Mouse (Mus musculus): ENCODE data around the gene Gm13539. TPM values are rescaled to one million over a fixed set of nuclear protein-coding genes. Genes with fewer than 3 reads are reported as not detected.
"Not testable (repeated sequence)": the region's sequence is repeated elsewhere in the genome, so short reads cannot be mapped to it uniquely, and the experiment has no call there.

The Gm13539 gene
- polyA plus RNA-seq (2014; fragmentation: Nextera tagmentation; extraction: Ambion mirVana), result not detected in 2 replicates

DNA sequence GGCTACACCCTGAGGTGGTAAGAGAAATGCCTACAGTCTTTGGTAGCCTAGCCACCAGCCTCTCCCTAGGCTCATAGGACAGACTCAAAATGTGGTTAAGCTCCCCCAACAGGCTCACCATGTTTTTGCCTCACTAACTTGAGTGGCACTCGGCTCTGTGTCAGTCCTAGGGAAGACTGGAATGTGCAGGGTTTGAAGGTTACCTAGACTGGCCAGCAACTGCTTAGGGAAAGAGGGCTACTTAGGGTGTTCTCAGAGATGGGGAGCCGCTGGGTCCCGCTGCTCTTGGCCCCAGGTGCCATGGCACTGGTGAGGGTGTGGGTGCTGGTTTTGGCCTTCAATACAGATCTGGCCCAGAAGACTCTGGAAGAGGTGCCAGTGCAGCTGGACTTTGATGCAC lies at the start of gene Gm13539:
TSS of gene Gm13539 (plus strand) at position 301 of the 400 bp plus-strand sequence.
- no peak within 1 kb of the TSS for H3K9ac ChIP-seq (replicated peaks; ENCODE audit: low read depth, low read length)
- H3K4me3 ChIP-seq (ENCODE audit: low read depth, low read length), result no peak within 1 kb of the TSS
- no peak within 1 kb of the TSS for H3K4me2 ChIP-seq (ENCODE audit: low read depth, low read length)
- no peak for ATAC-seq (ENCODE audit: low read depth)
- no peaks in the 10 kb centered on the region for H3K27me3 ChIP-seq (ENCODE audit: control insufficient read depth, insufficient read depth, low read length)
- no peaks in the 10 kb centered on the region for H3K36me3 ChIP-seq (ENCODE audit: control insufficient read depth, insufficient read depth, low read length)
- WGBS, result 91% methylated on average over 3 of the region's 3 CpGs
- no peak within 1 kb of the TSS for H3K27ac ChIP-seq (ENCODE audit: low read depth, low read length)
- H3K9me3 ChIP-seq (ENCODE audit: control insufficient read depth, low read length), result no peaks in the 10 kb centered on the region
- no peaks in the 10 kb centered on the region for H3K4me1 ChIP-seq (ENCODE audit: control insufficient read depth, insufficient read depth, low read length)

DNA sequence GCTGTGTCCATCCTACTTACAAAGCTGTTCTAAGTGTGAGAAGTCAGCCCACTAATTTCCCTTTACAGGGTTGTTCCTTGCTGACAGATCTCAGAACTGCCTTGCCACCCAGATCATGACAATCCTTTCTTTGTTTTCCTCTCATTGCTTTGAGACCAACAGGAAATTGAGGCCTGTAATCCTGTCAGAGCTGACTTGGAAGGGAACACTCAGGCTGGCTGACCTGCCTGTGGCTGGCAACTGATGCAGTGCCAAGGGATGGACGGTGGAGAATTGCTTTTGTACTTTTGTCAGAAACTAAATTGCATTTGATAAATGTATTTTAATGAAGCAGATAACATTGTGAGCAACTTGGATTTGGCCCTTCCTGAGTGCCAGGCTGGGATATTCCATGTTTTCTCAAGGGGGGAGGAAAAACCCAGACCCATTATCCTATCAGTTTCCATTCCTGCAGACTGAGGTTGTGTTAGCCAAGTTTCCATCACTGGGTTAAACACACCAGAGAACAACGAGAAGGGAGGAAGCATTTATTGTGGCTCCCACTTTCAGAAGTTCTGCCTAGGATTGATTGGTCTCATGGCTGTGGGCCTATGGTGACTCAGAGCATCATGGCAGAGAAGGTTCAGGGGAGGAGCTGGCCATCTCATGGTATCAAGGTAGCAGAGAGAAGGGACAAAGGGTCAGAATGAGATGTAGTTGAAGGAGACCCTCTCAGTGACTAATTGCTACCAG lies 48.7 kb upstream of the Gm13539 start:
- no peak overlapping the region for H3K27ac ChIP-seq (ENCODE audit: low read depth, low read length)
- 50% methylated on average over 2 of the region's 2 CpGs for WGBS
- no peaks in the 10 kb centered on the region for H3K27me3 ChIP-seq (ENCODE audit: control insufficient read depth, insufficient read depth, low read length)
- H3K9ac ChIP-seq (replicated peaks; ENCODE audit: low read depth, low read length), result no peak overlapping the region
- no peaks in the 10 kb centered on the region for H3K36me3 ChIP-seq (ENCODE audit: control insufficient read depth, insufficient read depth, low read length)
- no peak overlapping the region for H3K4me3 ChIP-seq (ENCODE audit: low read depth, low read length)
- no peak overlapping the region for H3K4me2 ChIP-seq (ENCODE audit: low read depth, low read length)
- no peaks in the 10 kb centered on the region for H3K9me3 ChIP-seq (ENCODE audit: control insufficient read depth, low read length)
- no peaks in the 10 kb centered on the region for H3K4me1 ChIP-seq (ENCODE audit: control insufficient read depth, insufficient read depth, low read length)
- no peak for ATAC-seq (ENCODE audit: low read depth)

DNA sequence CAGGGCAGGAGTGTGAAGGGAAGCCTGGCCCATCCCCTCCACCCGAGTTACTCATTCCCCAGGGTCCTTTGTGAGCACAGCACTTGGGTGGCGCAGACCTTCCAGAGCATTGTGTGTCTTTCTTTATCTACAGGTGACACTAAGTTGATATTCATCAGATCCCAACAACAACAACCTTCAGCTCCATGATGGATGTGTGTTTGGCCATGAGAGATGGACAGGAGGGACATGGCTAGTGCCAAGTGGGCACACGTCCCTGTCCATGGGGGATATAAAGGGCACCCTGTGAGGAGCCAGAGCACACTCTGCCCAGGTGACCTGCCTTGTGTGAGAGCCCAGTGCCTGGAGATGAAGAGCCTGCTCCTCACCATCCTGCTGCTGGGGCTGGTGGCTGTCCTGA lies 45.3 kb upstream of the Gm13539 start, which contains the start of gene Obp2b:
TSS of gene Obp2b (plus strand) at position 301 of the 400 bp plus-strand sequence.
- H3K4me2 ChIP-seq (ENCODE audit: low read depth, low read length); H3K9me3 ChIP-seq (ENCODE audit: control insufficient read depth, low read length); H3K27me3 ChIP-seq (ENCODE audit: control insufficient read depth, insufficient read depth, low read length); H3K36me3 ChIP-seq (ENCODE audit: control insufficient read depth, insufficient read depth, low read length); H3K9ac ChIP-seq (replicated peaks; ENCODE audit: low read depth, low read length); H3K4me1 ChIP-seq (ENCODE audit: control insufficient read depth, insufficient read depth, low read length); H3K4me3 ChIP-seq (ENCODE audit: low read depth, low read length); H3K27ac ChIP-seq (ENCODE audit: low read depth, low read length); ATAC-seq (ENCODE audit: low read depth): not testable (repeated sequence)
- WGBS, result 93% methylated on average over 3 of the region's 3 CpGs

DNA sequence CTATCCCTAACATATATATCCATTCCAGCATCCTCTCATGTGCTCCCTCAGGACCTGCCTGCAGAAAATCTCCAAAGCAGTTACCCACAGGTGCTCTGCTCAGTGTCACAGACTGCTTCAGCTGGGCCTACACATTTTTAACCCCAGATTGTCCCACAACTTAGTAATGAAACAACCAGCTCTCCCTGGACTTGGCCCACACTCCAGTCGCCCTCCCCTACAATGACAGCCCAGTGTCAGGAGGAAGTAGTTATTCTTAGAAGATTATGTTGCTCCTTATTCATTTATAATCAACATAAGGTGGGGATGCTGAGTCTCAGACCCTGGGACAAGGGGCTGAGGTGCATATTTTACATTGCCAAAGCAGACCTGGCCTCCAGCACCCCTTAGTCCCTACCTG lies 40.4 kb upstream of the Gm13539 start:
- no peak for ATAC-seq (ENCODE audit: low read depth)
- H3K9ac ChIP-seq (replicated peaks; ENCODE audit: low read depth, low read length), result no peak overlapping the region

DNA sequence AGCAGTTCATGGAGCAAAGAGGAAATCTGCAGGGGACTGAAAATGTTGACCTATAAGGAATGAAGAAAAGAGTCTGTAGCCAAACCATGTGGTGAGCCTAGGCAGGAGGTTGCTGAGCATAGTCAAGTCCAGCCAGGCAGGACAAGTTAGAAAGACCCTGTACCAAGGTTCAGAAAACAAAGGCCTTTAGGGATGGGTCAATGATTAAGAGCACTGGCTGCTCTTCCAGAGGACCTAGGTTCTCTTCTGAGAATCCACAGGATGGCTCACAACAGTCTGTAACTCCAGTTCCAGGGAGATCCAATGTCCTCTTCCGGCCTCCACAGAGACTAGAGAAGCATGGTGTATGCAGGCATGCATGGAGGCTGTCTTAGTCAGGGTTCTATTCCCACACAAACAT lies 27.9 kb upstream of the Gm13539 start:
- Histone ChIP-seq H3K4me2 (ENCODE audit: low read depth, low read length) (no peak overlapping the region), H3K9ac (replicated peaks; ENCODE audit: low read depth, low read length) (no peak overlapping the region), H3K9me3 (ENCODE audit: control insufficient read depth, low read length) (no peaks in the 10 kb centered on the region; the same call in 1 of the 2 replicates), H3K27me3 (ENCODE audit: control insufficient read depth, insufficient read depth, low read length) (no peaks in the 10 kb centered on the region), H3K4me3 (ENCODE audit: low read depth, low read length) (no peak overlapping the region), H3K4me1 (ENCODE audit: control insufficient read depth, insufficient read depth, low read length) (no peaks in the 10 kb centered on the region), H3K27ac (ENCODE audit: low read depth, low read length) (no peak overlapping the region), H3K36me3 (ENCODE audit: control insufficient read depth, insufficient read depth, low read length) (no peaks in the 10 kb centered on the region)
- WGBS, result 96% methylated on average over 1 of the region's 1 CpGs
- ATAC-seq (ENCODE audit: low read depth), result no peak

More for the DNA sequence above, 40.4 kb upstream of the Gm13539 start:
- 68% methylated on average over 1 of the region's 1 CpGs for WGBS
- no peak overlapping the region for H3K4me2 ChIP-seq (ENCODE audit: low read depth, low read length)
- H3K9me3 ChIP-seq (ENCODE audit: control insufficient read depth, low read length), result no peaks in the 10 kb centered on the region
- no peak overlapping the region for H3K4me3 ChIP-seq (ENCODE audit: low read depth, low read length)
- H3K27ac ChIP-seq (ENCODE audit: low read depth, low read length), result no peak overlapping the region
- H3K4me1 ChIP-seq (ENCODE audit: control insufficient read depth, insufficient read depth, low read length), result no peaks in the 10 kb centered on the region
- H3K36me3 ChIP-seq (ENCODE audit: control insufficient read depth, insufficient read depth, low read length), result no peaks in the 10 kb centered on the region
- no peaks in the 10 kb centered on the region for H3K27me3 ChIP-seq (ENCODE audit: control insufficient read depth, insufficient read depth, low read length)

DNA sequence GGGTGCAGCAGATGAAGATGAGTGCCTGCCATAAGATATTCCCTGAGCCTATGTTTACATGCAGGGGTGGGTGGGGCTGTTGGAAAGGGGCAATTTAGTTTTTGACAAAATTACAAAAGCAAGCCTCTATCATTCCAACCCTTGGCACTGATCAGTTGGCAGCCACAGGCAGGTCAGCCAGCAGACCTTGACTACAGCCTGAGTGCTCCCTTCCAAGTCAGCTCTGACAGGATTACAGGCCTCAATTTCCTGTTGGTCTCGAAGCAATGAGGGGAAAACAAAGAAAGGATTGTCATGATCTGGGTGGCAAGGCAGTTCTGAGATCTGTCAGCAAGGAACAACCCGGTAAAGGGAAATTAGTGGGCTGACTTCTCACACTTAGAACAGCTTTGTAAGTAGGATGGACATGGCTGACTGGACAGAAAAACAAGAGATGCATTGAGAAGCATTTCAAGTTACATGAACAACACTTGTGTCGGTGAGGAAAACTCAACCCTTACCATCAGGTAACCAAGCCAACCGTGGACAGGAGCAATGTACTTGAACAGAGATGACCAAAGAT lies 23.9 kb upstream of the Gm13539 start:
- H3K36me3 ChIP-seq (ENCODE audit: control insufficient read depth, insufficient read depth, low read length), result no peaks in the 10 kb centered on the region
- H3K27ac ChIP-seq (ENCODE audit: low read depth, low read length), result no peak overlapping the region
- WGBS, result 52% methylated on average over 4 of the region's 4 CpGs
- H3K4me3 ChIP-seq (ENCODE audit: low read depth, low read length), result no peak overlapping the region
- H3K9ac ChIP-seq (replicated peaks; ENCODE audit: low read depth, low read length), result no peak overlapping the region
- H3K4me2 ChIP-seq (ENCODE audit: low read depth, low read length), result no peak overlapping the region
- no peaks in the 10 kb centered on the region; the same call in 1 of the 2 replicates for H3K9me3 ChIP-seq (ENCODE audit: control insufficient read depth, low read length)
- H3K4me1 ChIP-seq (ENCODE audit: control insufficient read depth, insufficient read depth, low read length), result no peaks in the 10 kb centered on the region
- no peaks in the 10 kb centered on the region for H3K27me3 ChIP-seq (ENCODE audit: control insufficient read depth, insufficient read depth, low read length)
- ATAC-seq (ENCODE audit: low read depth), result no peak

DNA sequence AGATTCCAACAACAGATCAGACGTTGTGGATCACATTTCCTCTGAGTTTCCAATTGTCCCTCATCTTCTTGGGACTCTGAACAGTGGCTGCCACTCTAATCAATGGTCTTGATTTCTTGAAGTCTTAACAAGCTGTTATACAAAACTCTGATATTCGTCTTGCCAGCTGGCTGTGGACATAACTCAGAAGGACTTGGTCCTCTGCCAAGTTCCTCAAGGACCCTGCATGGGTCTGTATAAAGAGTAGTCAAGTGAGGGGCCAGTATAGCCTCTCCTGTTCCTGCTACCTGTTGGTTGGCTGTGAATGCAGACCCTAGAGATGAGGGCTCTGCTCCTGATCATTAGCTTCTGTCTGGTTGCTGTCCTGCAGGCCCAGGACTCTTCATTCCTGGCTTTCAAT lies 16.8 kb upstream of the Gm13539 start, which contains the start of gene Lcn3:
TSS of gene Lcn3 (plus strand) at position 301 of the 400 bp plus-strand sequence.
- Histone ChIP-seq H3K27ac (ENCODE audit: low read depth, low read length) (no peak within 1 kb of the TSS), H3K4me1 (ENCODE audit: control insufficient read depth, insufficient read depth, low read length) (no peaks in the 10 kb centered on the region), H3K9me3 (ENCODE audit: control insufficient read depth, low read length) (no peaks in the 10 kb centered on the region), H3K4me2 (ENCODE audit: low read depth, low read length) (no peak within 1 kb of the TSS), H3K27me3 (ENCODE audit: control insufficient read depth, insufficient read depth, low read length) (no peaks in the 10 kb centered on the region), H3K36me3 (ENCODE audit: control insufficient read depth, insufficient read depth, low read length) (no peaks in the 10 kb centered on the region), H3K9ac (replicated peaks; ENCODE audit: low read depth, low read length) (no peak within 1 kb of the TSS), H3K4me3 (ENCODE audit: low read depth, low read length) (no peak within 1 kb of the TSS)
- WGBS, result 57% methylated on average over 2 of the region's 2 CpGs
- no peak for ATAC-seq (ENCODE audit: low read depth)

DNA sequence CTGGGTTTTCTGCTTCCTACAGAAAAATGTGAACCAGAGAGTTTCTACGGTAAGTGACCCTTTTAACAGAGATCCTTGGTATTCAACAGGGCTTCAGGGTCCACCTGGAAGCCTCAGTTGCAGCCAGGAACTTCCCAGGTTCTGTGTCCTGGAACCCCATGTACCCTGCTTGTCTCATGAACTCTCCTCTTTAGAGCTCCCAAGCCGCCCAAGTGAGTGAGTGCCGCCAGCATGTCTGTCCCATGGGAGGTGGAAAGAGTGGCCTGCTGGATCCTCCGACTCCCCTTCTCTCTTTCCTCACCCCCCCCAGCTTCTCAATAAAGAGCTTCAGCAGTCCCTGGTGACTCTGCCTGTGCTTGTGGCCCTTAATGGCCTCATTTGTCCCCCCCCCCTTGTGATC lies 14.3 kb upstream of the Gm13539 start:
- Histone ChIP-seq H3K27ac (ENCODE audit: low read depth, low read length) (no peak overlapping the region), H3K36me3 (ENCODE audit: control insufficient read depth, insufficient read depth, low read length) (no peaks in the 10 kb centered on the region), H3K9me3 (ENCODE audit: control insufficient read depth, low read length) (no peaks in the 10 kb centered on the region), H3K4me2 (ENCODE audit: low read depth, low read length) (no peak overlapping the region), H3K4me1 (ENCODE audit: control insufficient read depth, insufficient read depth, low read length) (no peaks in the 10 kb centered on the region), H3K9ac (replicated peaks; ENCODE audit: low read depth, low read length) (no peak overlapping the region), H3K27me3 (ENCODE audit: control insufficient read depth, insufficient read depth, low read length) (no peaks in the 10 kb centered on the region), H3K4me3 (ENCODE audit: low read depth, low read length) (no peak overlapping the region)
- WGBS, result 83% methylated on average over 4 of the region's 4 CpGs
- ATAC-seq (ENCODE audit: low read depth), result no peak

DNA sequence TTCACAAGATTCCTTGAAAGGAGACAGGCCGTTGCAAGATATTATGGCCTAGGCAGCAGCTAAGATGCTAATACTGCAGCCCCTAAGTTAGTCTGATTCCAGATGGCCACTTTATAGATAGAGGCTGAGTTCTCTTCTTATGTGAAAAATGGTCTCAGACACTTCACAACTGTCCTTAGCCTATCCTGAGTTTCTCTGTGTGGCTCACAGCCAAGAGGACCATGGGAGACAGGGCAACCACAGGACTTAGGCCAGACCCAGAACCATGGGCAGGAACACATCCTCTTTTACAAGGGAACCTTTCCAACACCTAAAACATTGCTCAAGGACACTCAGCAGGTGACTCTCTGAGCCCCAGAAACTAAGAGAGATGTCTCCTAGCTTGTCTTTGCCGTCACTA lies 8.6 kb upstream of the Gm13539 start:
- Histone ChIP-seq H3K4me2 (ENCODE audit: low read depth, low read length) (no peak overlapping the region), H3K9ac (replicated peaks; ENCODE audit: low read depth, low read length) (no peak overlapping the region), H3K27ac (ENCODE audit: low read depth, low read length) (no peak overlapping the region), H3K36me3 (ENCODE audit: control insufficient read depth, insufficient read depth, low read length) (no peaks in the 10 kb centered on the region), H3K27me3 (ENCODE audit: control insufficient read depth, insufficient read depth, low read length) (no peaks in the 10 kb centered on the region), H3K9me3 (ENCODE audit: control insufficient read depth, low read length) (no peaks in the 10 kb centered on the region), H3K4me1 (ENCODE audit: control insufficient read depth, insufficient read depth, low read length) (no peaks in the 10 kb centered on the region), H3K4me3 (ENCODE audit: low read depth, low read length) (no peak overlapping the region)
- no peak for ATAC-seq (ENCODE audit: low read depth)
- 96% methylated on average over 2 of the region's 2 CpGs for WGBS
